Mouse (Mus musculus) neutrophil, adult 5-6 weeks (primary cell): Measurements from ENCODE around the gene Gm19684. TPM values are rescaled to one million over a fixed set of nuclear protein-coding genes. Genes with fewer than 3 reads are reported as not detected.
"Not testable (repeated sequence)": the region's sequence is repeated elsewhere in the genome, so short reads cannot be mapped to it uniquely, and the experiment has no call there.

ENCODE experiments used
- ATAC-seq: fragments of 151-379, 151-347 bp; 2 replicates; pipeline ENCODE4 v1.8.0; 2017; ENCODE audit warnings: mild to moderate bottlenecking, moderate TSS enrichment; ENCODE audit not compliant: insufficient number of reproducible peaks, poor library complexity, low FRiP score, severe bottlenecking; ENCODE audit errors: extremely low read depth
- total RNA-seq: library from RNA; stranded (forward); fragments of 200-1000 nt; gene quantifications from 2 replicates; pipeline ENCODE4 v1.2.3, GENCODE M21; 2017

Gm19684 gene
- total RNA-seq, 1 experiment from 2014 or later, result 1.2 TPM

DNA sequence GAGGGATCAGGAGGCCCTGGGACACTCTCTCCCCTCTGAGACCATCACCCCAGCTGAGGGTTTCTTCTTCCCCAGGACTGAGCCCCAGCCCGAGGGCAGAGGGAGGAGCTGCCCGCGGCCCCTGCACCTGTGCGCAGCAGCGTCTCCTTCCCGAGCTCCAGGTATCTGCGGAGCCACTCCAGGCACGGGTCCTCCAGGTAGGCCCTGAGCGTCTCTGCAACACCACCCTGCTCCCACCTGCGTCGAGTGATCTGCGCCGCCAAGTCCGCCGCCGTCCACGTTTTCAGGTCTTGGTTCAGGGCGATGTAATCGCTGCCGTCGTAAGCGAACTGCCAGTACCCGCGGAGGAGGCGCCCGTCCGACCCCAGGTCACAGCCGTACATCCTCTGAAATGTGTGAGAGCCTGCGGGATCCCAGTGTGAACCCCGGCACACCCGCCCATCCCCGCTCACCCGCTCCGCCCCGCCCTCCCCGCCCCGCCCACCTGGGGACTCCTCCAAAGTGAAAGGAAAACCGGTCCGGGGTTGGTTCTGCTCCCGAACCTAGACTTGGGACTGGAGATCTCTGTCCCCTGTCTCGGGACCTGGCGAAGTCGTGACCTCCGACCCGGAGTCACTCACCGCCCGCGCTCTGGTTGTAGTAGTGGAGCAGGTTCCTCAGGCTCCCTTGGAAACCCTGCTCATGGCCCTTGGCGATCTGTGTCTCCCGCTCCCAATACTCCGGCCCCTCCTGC is 46.0 kb downstream of the Gm19684 start:
- ATAC-seq, result 0 out of 2 replicates have a peak, but pooled peaks have one; percentile 13

DNA sequence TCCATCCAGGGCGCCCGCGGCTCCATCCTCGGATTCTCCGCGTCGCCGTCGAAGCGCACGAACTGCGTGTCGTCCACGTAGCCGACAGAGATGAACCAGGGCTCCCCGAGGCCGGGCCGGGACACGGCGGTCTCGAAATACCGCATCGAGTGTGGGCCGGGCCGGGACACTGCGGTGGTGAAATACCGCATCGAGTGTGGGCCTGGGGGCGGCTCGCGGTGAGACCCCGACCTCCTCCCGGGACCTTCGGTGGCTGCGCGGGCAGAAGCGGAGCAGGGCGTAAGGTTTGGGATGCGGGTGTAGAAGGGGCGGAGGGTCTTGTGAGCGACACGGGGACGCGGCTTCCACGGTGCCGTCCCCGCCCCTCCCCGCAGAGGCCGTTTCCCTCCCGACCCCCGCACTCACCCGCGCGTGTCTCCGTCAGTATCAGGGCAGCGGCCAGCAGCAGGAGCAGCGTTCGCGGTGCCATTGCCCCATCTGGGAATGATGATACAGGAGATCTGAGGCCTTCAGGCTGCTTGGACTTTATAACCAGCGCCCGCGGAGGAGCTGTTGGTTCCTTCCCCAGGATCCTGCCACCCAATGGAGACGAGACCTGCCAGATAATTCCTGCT is 46.7 kb downstream of the Gm19684 start, which contains the start of gene Gm8909:
Gene Gm8909 (minus strand): TSS at position 499 of the 614 bp plus-strand sequence.
- no peak for ATAC-seq

DNA sequence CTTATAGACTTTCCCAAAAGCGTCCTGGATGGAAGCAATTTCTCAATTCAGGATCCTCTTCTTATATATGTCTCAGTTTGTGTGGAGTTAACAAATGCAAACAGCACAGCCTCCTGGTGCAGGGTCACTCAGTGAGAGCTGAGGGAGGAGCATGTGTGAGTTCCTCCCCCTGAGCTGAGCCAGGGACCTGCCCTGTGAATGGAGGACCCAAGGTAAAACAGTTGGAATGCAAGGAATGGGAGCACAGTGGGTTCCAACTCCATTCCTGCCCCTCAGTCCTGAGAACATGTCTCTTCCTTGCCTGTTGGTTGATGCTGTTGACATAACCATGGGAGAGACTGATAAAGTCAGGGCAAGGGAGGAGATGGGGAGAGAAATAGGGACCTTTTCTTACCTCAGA is 47.6 kb downstream of the Gm19684 start:
- ATAC-seq, result not testable (repeated sequence)

DNA sequence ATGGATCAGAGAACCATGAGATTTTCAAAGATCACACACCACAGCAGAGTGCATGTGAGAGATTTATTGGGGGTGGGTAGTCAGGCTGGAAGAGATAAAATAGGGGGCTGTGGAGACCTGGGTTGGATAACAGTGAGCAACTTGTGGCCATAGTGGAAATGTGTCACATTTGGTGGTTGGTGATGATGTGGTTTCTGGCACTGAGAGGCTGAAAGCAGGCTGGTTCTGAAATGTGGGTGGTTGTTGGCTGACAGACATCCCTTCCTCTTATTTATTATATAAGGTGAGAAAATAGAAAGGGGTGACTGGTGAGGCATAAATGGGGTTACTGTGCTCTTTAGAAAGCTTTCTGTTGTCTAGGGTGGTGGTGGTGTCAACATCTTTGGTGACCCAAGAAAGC is 48.3 kb downstream of the Gm19684 start:
- ATAC-seq, result no peak

DNA sequence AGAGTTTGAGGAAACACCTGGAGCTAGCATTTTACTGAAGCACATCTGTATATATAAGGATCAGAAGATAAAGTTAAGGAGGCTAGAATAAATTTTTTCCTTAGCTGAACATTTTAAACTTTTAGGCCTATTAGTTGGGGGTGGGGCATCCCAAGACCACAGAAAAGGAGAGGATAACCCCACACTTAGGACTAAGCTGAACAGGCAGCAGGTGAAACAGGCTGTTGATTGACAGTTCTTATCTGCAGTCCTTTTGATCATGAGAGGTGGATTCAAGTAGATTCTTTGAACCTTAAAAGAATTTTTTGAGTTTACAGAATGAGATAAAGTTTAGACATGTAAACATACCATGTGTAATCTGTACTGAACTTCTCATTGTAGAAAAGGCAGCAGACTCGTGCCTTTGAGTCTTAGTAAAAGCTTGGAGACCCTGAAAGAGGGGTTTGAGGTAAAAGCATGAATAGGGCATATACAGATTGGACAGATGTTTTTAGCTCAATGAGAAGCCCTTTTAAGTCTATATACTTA is 48.9 kb downstream of the Gm19684 start:
- no peak for ATAC-seq

DNA sequence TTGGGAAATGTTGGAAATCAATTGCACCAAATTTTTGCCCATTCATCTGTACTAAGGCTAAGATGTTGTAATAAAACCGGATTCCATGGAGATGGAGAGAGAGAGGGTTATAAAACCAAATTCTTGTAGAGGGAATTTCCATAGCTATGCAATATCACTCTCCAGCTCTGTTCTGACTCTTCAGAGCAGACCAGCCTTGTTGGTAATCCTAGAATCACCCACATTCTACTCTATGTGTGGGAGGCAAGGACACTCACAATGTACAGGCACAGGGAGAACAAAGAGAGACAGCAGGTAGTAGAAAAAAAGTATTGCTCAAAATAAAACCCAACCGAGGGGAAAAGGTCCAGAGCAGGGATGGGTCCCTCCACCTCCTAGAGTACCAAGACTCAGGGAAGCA is 54.7 kb downstream of the Gm19684 start:
- not testable (repeated sequence) for ATAC-seq

DNA sequence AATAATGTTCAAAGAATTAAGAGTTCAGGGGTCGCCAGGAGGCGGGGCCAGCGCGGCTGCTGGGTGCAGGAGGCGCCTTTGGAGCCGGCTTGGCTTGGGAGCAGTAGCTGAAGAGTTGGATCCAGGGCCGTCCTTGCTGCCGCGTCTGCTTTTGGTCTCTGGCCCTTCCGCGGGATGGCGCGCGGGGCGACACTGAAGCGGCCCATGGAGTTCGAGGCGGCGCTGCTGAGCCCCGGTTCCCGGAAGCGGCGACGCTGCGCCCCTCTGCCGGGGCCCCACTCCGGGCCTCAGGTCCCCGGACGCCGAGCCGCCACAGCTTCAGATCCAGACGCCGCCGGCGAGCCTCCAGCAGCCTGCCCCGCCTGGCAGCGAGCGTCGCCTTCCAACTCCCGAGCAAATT is 57.5 kb downstream of the Gm19684 start:
- ATAC-seq, result not testable (repeated sequence)

Other genes with a start within 250 kb of the Gm19684 start
- 106 and 121 TPM in 2 replicates for gene Dhx16, start 241.9 kb upstream of the Gm19684 start, total RNA-seq
- 9.6 and 12.8 TPM in 2 replicates for gene 2310061I04Rik, start 224.2 kb upstream of the Gm19684 start, total RNA-seq
- 26.9 and 31.3 TPM in 2 replicates for gene Atat1, start 211.6 kb upstream of the Gm19684 start, total RNA-seq
- 29.3 and 36.8 TPM in 2 replicates for gene Mrps18b, start 205.3 kb upstream of the Gm19684 start, total RNA-seq
- gene Ppp1r10, start 205.2 kb upstream of the Gm19684 start, total RNA-seq, result 413 and 415 TPM in 2 replicates
- 162 and 172 TPM in 2 replicates for gene Abcf1, start 151.9 kb upstream of the Gm19684 start, total RNA-seq
- gene Gnl1, start 141.8 kb upstream of the Gm19684 start, total RNA-seq, result 39.3 and 41.5 TPM in 2 replicates
- gene Prr3, start 141.4 kb upstream of the Gm19684 start, total RNA-seq, result 21.6 and 33.6 TPM in 2 replicates
- gene H2-T24, start 101.1 kb upstream of the Gm19684 start, total RNA-seq, result 255 and 292 TPM in 2 replicates
- 431 and 448 TPM in 2 replicates for gene H2-T23, start 88.8 kb upstream of the Gm19684 start, total RNA-seq
- gene H2-T22, start 78.9 kb upstream of the Gm19684 start, total RNA-seq, result 101 and 107 TPM in 2 replicates
- not detected in 2 replicates for gene Gm6034, start 78.7 kb upstream of the Gm19684 start, total RNA-seq
- gene Gm11127, start 63.3 kb upstream of the Gm19684 start, total RNA-seq, result not detected in 2 replicates
- gene Gm7030, start 7.7 kb downstream of the Gm19684 start, total RNA-seq, result not detected in 2 replicates
- gene Gm8909, start 46.9 kb downstream of the Gm19684 start, total RNA-seq, result not detected in 2 replicates
- gene H2-T3, start 68.6 kb downstream of the Gm19684 start, total RNA-seq, result not detected in 2 replicates
- gene Rpp21, start 136.4 kb downstream of the Gm19684 start, total RNA-seq, result 26.3 and 30.1 TPM in 2 replicates
- 75.5 and 76.1 TPM in 2 replicates for gene Trim39, start 150.6 kb downstream of the Gm19684 start, total RNA-seq
- gene H2-M10.2, start 164.8 kb downstream of the Gm19684 start, total RNA-seq, result not detected in 2 replicates
- gene H2-M10.1, start 204.5 kb downstream of the Gm19684 start, total RNA-seq, result not detected in 2 replicates
- not detected in 2 replicates for gene H2-M10.3, start 246.7 kb downstream of the Gm19684 start, total RNA-seq